Mouse (Mus musculus): ENCODE results near the gene Apoc1. TPM values are rescaled to one million over a fixed set of nuclear protein-coding genes. Genes with fewer than 3 reads are reported as not detected.

The Apoc1 gene
- polyA plus RNA-seq, 1 experiment from 2014 or later = 79.6 TPM

DNA sequence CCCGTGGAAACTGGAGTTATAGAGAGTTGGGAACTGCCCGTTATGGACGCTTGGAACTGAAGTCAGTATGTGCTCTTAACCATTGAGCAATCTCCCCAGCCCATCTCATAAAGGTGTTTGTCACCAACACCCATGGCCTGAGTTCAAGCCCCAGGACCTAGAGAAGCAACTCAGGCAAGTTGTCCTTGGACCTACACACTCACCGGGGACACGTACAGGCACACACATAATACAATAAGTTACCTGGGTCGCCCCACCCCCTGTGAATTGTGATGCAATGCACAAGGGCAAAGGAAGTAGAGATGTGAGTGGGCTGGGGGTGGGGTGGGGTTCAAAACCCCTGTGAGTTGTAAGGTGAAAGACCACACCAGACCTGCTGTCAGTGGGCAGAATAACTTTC, 5.9 kb downstream of the Apoc1 start:
- no peaks in the 10 kb centered on the region for H3K4me1 ChIP-seq (replicated peaks; ENCODE audit: control insufficient read depth, insufficient read depth)
- ATAC-seq (ENCODE audit: low FRiP score, low TSS enrichment) = 0 out of 2 replicates have a peak, but pooled peaks have one; percentile 34
- no peaks in the 10 kb centered on the region for H3K27me3 ChIP-seq (ENCODE audit: control insufficient read depth, insufficient read depth, low read length)
- DNase-seq (ENCODE audit: low spot score) = no peak
- H3K9ac ChIP-seq (ENCODE audit: low read length) = no peak overlapping the region
- no peak for TF ChIP-seq CTCF (IDR thresholded peaks at IDR 0.05; ENCODE audit: low read depth)
- no peak for TF ChIP-seq EP300 (optimal IDR thresholded peaks at IDR 0.05)
- no peak overlapping the region for H3K27ac ChIP-seq (replicated peaks)
- no peak overlapping the region for H3K4me3 ChIP-seq (ENCODE audit: low read depth, low read length)
- no peak overlapping the region for H3K4me2 ChIP-seq (replicated peaks; ENCODE audit: low read depth)
- H3K36me3 ChIP-seq (ENCODE audit: control insufficient read depth, insufficient read depth, low read length) = no peaks in the 10 kb centered on the region
- 75% methylated on average over 6 of the region's 6 CpGs for WGBS
- H3K9me3 ChIP-seq (ENCODE audit: control insufficient read depth, low read length) = no peaks in the 10 kb centered on the region

DNA sequence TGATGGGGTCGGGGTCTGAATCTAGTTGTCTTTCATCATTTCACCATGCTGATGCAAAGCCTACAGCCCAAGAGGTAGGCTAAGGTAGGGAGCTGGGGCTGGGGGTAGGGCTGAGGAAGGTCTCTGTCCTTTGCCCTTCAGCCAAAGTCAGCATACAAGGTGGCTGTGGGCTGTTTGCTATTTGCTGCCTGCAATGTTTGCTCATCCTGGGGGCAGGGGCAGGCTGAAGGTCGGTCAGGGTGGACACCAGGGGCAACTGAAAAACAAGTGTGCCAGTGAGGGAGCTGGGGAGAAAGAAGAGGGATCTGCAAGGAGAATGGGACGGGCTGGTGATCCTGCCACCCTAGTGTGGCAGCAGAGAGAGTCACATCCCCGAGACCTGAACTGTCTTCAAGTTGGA, 7.1 kb downstream of the Apoc1 start:
- ATAC-seq (ENCODE audit: low FRiP score, low TSS enrichment) (no peak), DNase-seq (ENCODE audit: low spot score) (no peak)
- 52% methylated on average over 4 of the region's 4 CpGs for WGBS
- H3K36me3 ChIP-seq (ENCODE audit: control insufficient read depth, insufficient read depth, low read length) = no peaks in the 10 kb centered on the region
- no peaks in the 10 kb centered on the region for H3K4me1 ChIP-seq (replicated peaks; ENCODE audit: control insufficient read depth, insufficient read depth)
- no peaks in the 10 kb centered on the region for H3K9me3 ChIP-seq (ENCODE audit: control insufficient read depth, low read length)
- H3K4me2 ChIP-seq (replicated peaks; ENCODE audit: low read depth) = no peak overlapping the region
- H3K27me3 ChIP-seq (ENCODE audit: control insufficient read depth, insufficient read depth, low read length) = no peaks in the 10 kb centered on the region
- TF ChIP-seq EP300 (optimal IDR thresholded peaks at IDR 0.05) (no peak), CTCF (IDR thresholded peaks at IDR 0.05; ENCODE audit: low read depth) (no peak)
- no peak overlapping the region for H3K27ac ChIP-seq (replicated peaks)
- H3K9ac ChIP-seq (ENCODE audit: low read length) = no peak overlapping the region
- H3K4me3 ChIP-seq (ENCODE audit: low read depth, low read length) = no peak overlapping the region

DNA sequence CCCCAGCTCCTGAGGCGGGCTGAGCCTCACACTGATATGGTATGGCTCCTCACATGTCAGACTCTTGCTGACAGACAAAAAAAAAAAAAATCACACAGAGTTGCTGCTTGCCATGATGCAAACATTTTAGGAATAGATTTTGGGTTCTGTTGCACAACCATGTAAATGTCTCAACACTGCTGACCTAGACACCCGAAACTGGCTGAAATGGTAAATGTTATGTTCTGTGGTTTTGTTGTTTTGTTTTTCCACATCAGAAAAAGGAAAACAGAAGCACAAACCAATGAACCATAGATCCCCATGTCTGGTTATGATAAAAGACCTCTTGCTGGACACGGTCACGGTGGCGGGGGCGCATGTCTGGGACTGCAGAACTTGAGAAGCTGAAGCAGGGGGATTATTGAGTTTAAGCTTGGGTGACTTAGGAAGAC, 8.7 kb downstream of the Apoc1 start:
- DNase-seq (ENCODE audit: low spot score) (no peak), ATAC-seq (ENCODE audit: low FRiP score, low TSS enrichment) (no peak)

DNA sequence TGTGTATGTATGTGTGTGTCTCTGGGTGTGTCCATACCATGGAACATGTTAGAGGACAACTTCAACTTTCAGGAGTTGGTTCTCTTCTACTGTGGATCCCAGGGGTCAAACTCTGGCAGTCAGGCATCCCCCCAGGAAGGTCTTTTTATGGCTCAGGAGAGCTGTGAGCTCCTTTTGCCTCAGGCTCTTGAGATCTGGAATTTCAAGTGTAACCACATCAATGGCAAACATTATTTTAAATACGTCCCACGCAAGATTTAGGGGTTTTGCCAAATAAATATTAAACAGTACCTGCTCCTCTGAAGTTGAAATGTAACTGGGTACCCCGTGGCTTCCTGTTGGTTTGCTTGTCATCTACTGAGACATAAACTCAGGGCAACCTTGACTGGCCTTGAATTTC, 9.5 kb downstream of the Apoc1 start:
- TF ChIP-seq CTCF (IDR thresholded peaks at IDR 0.05; ENCODE audit: low read depth) (no peak), EP300 (optimal IDR thresholded peaks at IDR 0.05) (no peak)

More for the DNA sequence above, 8.7 kb downstream of the Apoc1 start:
- Histone ChIP-seq H3K27ac (replicated peaks) (no peak overlapping the region), H3K4me3 (ENCODE audit: low read depth, low read length) (no peak overlapping the region), H3K9me3 (ENCODE audit: control insufficient read depth, low read length) (no peaks in the 10 kb centered on the region), H3K4me1 (replicated peaks; ENCODE audit: control insufficient read depth, insufficient read depth) (no peaks in the 10 kb centered on the region), H3K4me2 (replicated peaks; ENCODE audit: low read depth) (no peak overlapping the region), H3K36me3 (ENCODE audit: control insufficient read depth, insufficient read depth, low read length) (no peaks in the 10 kb centered on the region), H3K27me3 (ENCODE audit: control insufficient read depth, insufficient read depth, low read length) (no peaks in the 10 kb centered on the region), H3K9ac (ENCODE audit: low read length) (no peak overlapping the region)
- 84% methylated on average over 6 of the region's 6 CpGs for WGBS
- TF ChIP-seq CTCF (IDR thresholded peaks at IDR 0.05; ENCODE audit: low read depth) = no peak
- TF ChIP-seq EP300 (optimal IDR thresholded peaks at IDR 0.05) = no peak

GRCm38 (mm10) chr7:19681202-19681694, 11.2 kb downstream of the Apoc1 start, which contains the start of the genes Gm44805 and Apoc4:
Gene Gm44805, minus strand, starts transcription at chr7:19681423.
Gene Apoc4, minus strand, starts transcription at chr7:19681479.
- no peaks in the 10 kb centered on the region for H3K36me3 ChIP-seq (ENCODE audit: control insufficient read depth, insufficient read depth, low read length)
- ATAC-seq (ENCODE audit: low FRiP score, low TSS enrichment) (no peak), DNase-seq (ENCODE audit: low spot score) (no peak)
- no peaks in the 10 kb centered on the region for H3K27me3 ChIP-seq (ENCODE audit: control insufficient read depth, insufficient read depth, low read length)
- H3K9ac ChIP-seq (ENCODE audit: low read length) = no peak within 1 kb of the TSS
- WGBS = 58% methylated on average over 8 of the region's 8 CpGs
- no peak within 1 kb of the TSS for H3K4me2 ChIP-seq (replicated peaks; ENCODE audit: low read depth)
- H3K4me1 ChIP-seq (replicated peaks; ENCODE audit: control insufficient read depth, insufficient read depth) = no peaks in the 10 kb centered on the region
- H3K4me3 ChIP-seq (ENCODE audit: low read depth, low read length) = no peak within 1 kb of the TSS
- TF ChIP-seq EP300 (optimal IDR thresholded peaks at IDR 0.05) (no peak), CTCF (IDR thresholded peaks at IDR 0.05; ENCODE audit: low read depth) (no peak)
- no peaks in the 10 kb centered on the region; the same call in 1 of the 2 replicates for H3K9me3 ChIP-seq (ENCODE audit: control insufficient read depth, low read length)
- H3K27ac ChIP-seq (replicated peaks) = no peak within 1 kb of the TSS

More for the DNA sequence above, 9.5 kb downstream of the Apoc1 start:
- no peaks in the 10 kb centered on the region for H3K27me3 ChIP-seq (ENCODE audit: control insufficient read depth, insufficient read depth, low read length)
- no peak for DNase-seq (ENCODE audit: low spot score)
- no peaks in the 10 kb centered on the region for H3K4me1 ChIP-seq (replicated peaks; ENCODE audit: control insufficient read depth, insufficient read depth)
- no peaks in the 10 kb centered on the region for H3K36me3 ChIP-seq (ENCODE audit: control insufficient read depth, insufficient read depth, low read length)
- H3K27ac ChIP-seq (replicated peaks) = no peak overlapping the region
- no peak overlapping the region for H3K4me2 ChIP-seq (replicated peaks; ENCODE audit: low read depth)
- ATAC-seq (ENCODE audit: low FRiP score, low TSS enrichment) = no peak
- 55% methylated on average over 3 of the region's 3 CpGs for WGBS
- H3K4me3 ChIP-seq (ENCODE audit: low read depth, low read length) = no peak overlapping the region
- H3K9me3 ChIP-seq (ENCODE audit: control insufficient read depth, low read length) = no peaks in the 10 kb centered on the region
- no peak overlapping the region for H3K9ac ChIP-seq (ENCODE audit: low read length)

DNA sequence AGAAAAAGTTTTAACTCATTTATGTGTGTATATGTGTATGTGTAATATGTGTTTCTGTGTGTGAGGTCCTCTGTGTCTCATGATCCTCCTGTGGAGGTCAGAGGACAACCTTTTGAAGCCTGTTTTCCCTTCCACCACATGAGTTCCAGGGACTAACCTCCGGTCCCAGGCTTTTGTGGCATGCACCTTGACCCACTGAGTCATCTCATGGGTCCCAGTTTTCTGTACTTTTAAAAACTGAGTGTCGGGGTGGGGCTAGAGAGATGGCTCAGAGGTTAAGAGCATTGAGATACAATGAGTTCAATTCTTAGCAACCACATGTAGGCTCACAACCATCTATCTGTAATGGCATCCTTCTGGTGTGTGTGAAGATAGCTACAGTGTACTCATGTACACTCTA, 11.8 kb downstream of the Apoc1 start:
- WGBS = 75% methylated on average over 2 of the region's 2 CpGs
- Histone ChIP-seq H3K9ac (ENCODE audit: low read length) (no peak overlapping the region), H3K27ac (replicated peaks) (no peak overlapping the region), H3K27me3 (ENCODE audit: control insufficient read depth, insufficient read depth, low read length) (no peaks in the 10 kb centered on the region), H3K36me3 (ENCODE audit: control insufficient read depth, insufficient read depth, low read length) (no peaks in the 10 kb centered on the region), H3K4me3 (ENCODE audit: low read depth, low read length) (no peak overlapping the region), H3K4me1 (replicated peaks; ENCODE audit: control insufficient read depth, insufficient read depth) (no peaks in the 10 kb centered on the region), H3K4me2 (replicated peaks; ENCODE audit: low read depth) (no peak overlapping the region), H3K9me3 (ENCODE audit: control insufficient read depth, low read length) (no peaks in the 10 kb centered on the region; the same call in 1 of the 2 replicates)
- ATAC-seq (ENCODE audit: low FRiP score, low TSS enrichment) (no peak), DNase-seq (ENCODE audit: low spot score) (no peak)
- no peak for TF ChIP-seq CTCF (IDR thresholded peaks at IDR 0.05; ENCODE audit: low read depth)
- TF ChIP-seq EP300 (optimal IDR thresholded peaks at IDR 0.05) = no peak
